Comparison of ENCODE assay signal across 31 mouse cellular contexts in genomic region chr14:5855911-5856310, GRCm38 (mm10). TPM values are rescaled to one million over a fixed set of nuclear protein-coding genes. Genes with fewer than 3 reads are reported as not detected.
"Had no signal": no experiment of that assay in that cellular context is flagged by ENCODE, and none has a peak within 500 bp of the region (broad histone marks: within the 10 kb centered on the region; RNA-seq: fewer than 3 reads in every experiment).

No protein-coding gene starts in this region.

RNA-seq across cellular contexts. Expression of gene Gm8237, which starts 24.3 kb away (rescaled TPM):
- total RNA-seq: common myeloid progenitor, adult 5-6 weeks; gastrocnemius, adult 18-20 months; gastrocnemius, adult 8-10 months; gastrocnemius, postnatal 25 days; granulocyte monocyte progenitor cell, adult 5-6 weeks had no signal
- polyA plus RNA-seq: embryonic facial prominence, embryonic 13.5 days; embryonic facial prominence, embryonic 14.5 days; erythroblast, embryonic 14.5 days; heart, adult 2 months had no signal

RNA-seq across cellular contexts. Expression of gene Gm3424, which starts 25.8 kb away (rescaled TPM):
- total RNA-seq: common myeloid progenitor, adult 5-6 weeks; forebrain, postnatal 0 days; gastrocnemius, adult 18-20 months; gastrocnemius, adult 2 months; gastrocnemius, adult 8-10 months; gastrocnemius, postnatal 10 days; gastrocnemius, postnatal 14 days; gastrocnemius, postnatal 25 days; gastrocnemius, postnatal 36 days; gastrocnemius, postnatal 4 days; granulocyte monocyte progenitor cell, adult 5-6 weeks; heart, adult 18-20 months; heart, adult 2 months had no signal
- polyA plus RNA-seq: cerebellum, adult 2 months; cortical plate, adult 2 months; embryonic facial prominence, embryonic 10.5 days; embryonic facial prominence, embryonic 11.5 days; embryonic facial prominence, embryonic 12.5 days; embryonic facial prominence, embryonic 13.5 days; embryonic facial prominence, embryonic 14.5 days; embryonic facial prominence, embryonic 15.5 days; erythroblast, embryonic 14.5 days; forebrain, embryonic 10.5 days; forebrain, embryonic 11.5 days; forebrain, embryonic 12.5 days; forebrain, embryonic 13.5 days; forebrain, embryonic 14.5 days; forebrain, embryonic 15.5 days; forebrain, embryonic 16.5 days; forebrain, postnatal 0 days; frontal cortex, adult 2 months; gonadal fat pad, adult 2 months; heart, adult 2 months had no signal

RNA-seq across cellular contexts. Expression of gene Gm3383, which starts 48.1 kb away (rescaled TPM):
- total RNA-seq: gastrocnemius, adult 2 months had no signal
- polyA plus RNA-seq: erythroblast, embryonic 14.5 days had no signal
